Mouse (Mus musculus) hindbrain, embryonic 10.5 days (tissue): ENCODE data around the gene Gemin8. TPM values are rescaled to one million over a fixed set of nuclear protein-coding genes. Genes with fewer than 3 reads are reported as not detected.

Experiments used
- DNase-seq: peaks from one replicate; pipeline ENCODE4 v3.0.0-alpha.2; 2017; ENCODE audit warnings: low spot score
- H3K27ac ChIP-seq: fragments of 300-500 bp; sonication (generic); 2 replicates; pipeline ENCODE4 v1.5.1; 2016; ENCODE audit warnings: mild to moderate bottlenecking, moderate library complexity
- H3K27me3 ChIP-seq: fragments of 300-500 bp; sonication (generic); 2 replicates; pipeline ENCODE4 v1.6.1; 2016; ENCODE audit warnings: mild to moderate bottlenecking; ENCODE audit not compliant: poor library complexity, insufficient read depth, severe bottlenecking
- H3K36me3 ChIP-seq: fragments of 300-500 bp; sonication (generic); 2 replicates; pipeline ENCODE4 v1.6.1; 2016; ENCODE audit warnings: mild to moderate bottlenecking, moderate library complexity
- H3K4me1 ChIP-seq: fragments of 300-500 bp; sonication (generic); replicated peaks from 2 replicates; pipeline ENCODE4 v1.6.1; 2016; ENCODE audit warnings: mild to moderate bottlenecking
- H3K4me3 ChIP-seq: fragments of 300-500 bp; sonication (generic); 2 replicates; pipeline ENCODE4 v1.5.1; 2016; ENCODE audit warnings: mild to moderate bottlenecking, moderate library complexity
- H3K9me3 ChIP-seq: fragments of 300-500 bp; sonication (generic); 2 replicates; pipeline ENCODE4 v1.6.1; 2016; ENCODE audit warnings: mild to moderate bottlenecking, moderate library complexity
- WGBS: fragments of 180-500 bp; shearing (Covaris S2); methylation state at CpG from one replicate; pipeline ENCODE4 v1.1.7; 2016; 5-methylcytosine and 5-hydroxymethylcytosine counted together
- polyA plus RNA-seq: library from polyadenylated mRNA; unstranded; fragments of >200 nt; fragmentation: Nextera tagmentation; extraction: Ambion mirVana; gene quantifications from 2 replicates; pipeline ENCODE4 v1.2.1, GENCODE M21; 2016

Gemin8 gene
- 20.2 and 20.6 TPM in 2 replicates for polyA plus RNA-seq

DNA sequence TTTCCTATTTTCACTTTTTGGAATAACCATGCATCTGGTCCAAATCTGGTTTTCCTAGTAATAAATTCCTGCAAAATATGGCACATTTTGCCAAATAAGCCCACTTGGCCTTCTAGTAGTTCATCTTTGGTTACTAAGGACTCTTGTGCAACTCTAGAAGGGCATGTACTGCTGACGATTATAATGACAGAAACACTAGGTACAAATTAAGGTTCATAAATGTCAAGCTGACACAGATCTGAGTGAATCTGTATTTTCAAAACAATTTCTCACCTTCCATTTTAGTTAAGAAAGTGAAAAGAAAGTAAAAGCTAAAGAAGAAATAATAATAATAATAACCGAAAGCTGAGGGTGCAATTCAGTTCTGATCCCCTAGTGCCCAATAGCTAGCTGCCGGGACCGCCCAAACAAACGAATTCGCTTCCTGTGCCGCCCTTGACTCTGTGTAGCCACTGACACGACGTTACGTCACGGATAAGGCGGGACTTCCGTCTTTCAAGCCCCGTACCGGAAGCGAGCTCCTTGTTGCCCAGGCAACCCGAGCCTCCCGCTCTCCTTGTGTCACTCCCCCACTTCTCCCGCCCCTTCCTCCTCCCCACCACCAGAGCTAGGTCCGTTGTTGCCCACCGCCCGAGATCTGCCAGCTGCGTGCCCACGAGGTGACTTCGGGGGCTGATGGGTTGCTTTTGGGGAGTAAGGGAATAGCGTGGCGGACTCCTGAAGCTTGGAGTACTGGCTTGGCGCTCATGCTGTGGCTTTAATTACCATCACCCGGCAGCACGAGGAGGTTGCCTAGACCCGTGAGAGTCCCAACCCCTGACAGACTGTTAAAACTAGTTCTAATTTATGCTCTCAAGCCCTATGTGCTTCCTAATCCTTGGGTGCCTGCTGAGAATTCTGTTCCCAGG lies at the start of gene Gemin8:
Gene Gemin8, plus strand, starts transcription at position 563 of the 908 bp plus-strand sequence.
- Histone ChIP-seq H3K4me1 (peaks cover 13% of the 10 kb centered on the region; the same call in 1 of the 2 replicates), H3K36me3 (no peaks in the 10 kb centered on the region), H3K27ac (peak within 1 kb of the TSS; percentile 88), H3K4me3 (peak within 1 kb of the TSS; percentile 58), H3K9me3 (no peaks in the 10 kb centered on the region), H3K27me3 (peaks cover 16% of the 10 kb centered on the region; the same call in 1 of the 2 replicates)
- 17% methylated on average over 31 of the region's 31 CpGs for WGBS
- peak; percentile 94 for DNase-seq

DNA sequence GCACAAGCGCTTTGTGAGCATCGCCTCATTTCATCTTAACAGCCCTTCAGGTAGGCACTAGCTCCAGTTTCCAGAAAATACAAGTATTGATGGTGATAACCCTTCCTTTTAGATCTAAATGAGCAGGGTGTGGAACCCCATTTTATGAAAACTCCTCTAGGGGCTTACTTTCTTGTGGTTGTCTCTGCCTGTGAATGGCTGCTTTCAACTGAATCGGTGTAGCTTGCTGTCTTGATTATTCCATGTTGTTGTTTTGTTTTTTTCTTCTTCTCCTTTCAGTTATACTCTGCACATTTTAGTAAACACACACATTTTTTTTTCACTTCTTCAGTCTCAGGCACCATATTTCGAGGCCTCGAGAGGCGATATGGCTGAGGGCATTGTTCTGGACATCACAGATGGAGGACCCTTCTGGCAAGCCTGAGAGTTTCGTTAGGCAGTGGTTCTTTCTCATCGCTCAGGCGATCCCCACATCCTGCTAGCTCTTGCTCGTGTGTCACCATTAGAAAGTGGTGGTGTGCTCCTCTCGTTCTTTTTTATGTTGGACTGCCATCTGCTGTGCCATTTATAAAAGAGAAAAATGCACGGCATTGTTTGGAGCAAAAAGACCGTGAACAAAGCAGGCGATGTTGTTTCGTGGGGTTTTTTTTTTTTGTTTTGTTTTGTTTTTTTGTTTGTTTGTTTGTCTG lies 23.0 kb upstream of the Gemin8 start:
- Histone ChIP-seq H3K27me3 (peaks cover 9% of the 10 kb centered on the region; the same call in 1 of the 2 replicates), H3K4me1 (no peaks in the 10 kb centered on the region), H3K27ac (no peak overlapping the region), H3K36me3 (no peaks in the 10 kb centered on the region), H3K4me3 (no peak overlapping the region), H3K9me3 (no peaks in the 10 kb centered on the region)
- WGBS: 65% methylated on average over 15 of the region's 15 CpGs
- no peak for DNase-seq

DNA sequence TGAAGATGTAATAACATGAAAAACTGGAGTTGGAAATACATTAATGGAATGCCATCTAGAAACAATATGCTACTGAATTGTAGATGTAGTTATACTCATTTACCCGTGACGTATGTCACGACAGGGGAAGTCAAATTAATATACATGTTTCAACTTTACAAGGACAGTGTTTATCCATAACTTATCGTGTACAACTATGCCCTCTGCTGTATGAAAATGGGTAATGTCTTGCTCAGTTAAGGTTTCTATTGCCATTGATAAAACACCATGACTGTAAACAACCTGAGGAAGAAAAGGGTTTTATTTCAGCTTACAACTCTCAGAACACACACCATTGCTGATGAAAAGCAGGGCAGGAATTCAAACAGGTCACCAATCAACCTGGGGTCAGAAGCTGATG lies 7.5 kb upstream of the Gemin8 start:
- Histone ChIP-seq H3K27ac (no peak overlapping the region), H3K27me3 (peaks cover 20% of the 10 kb centered on the region; the same call in 1 of the 2 replicates), H3K9me3 (no peaks in the 10 kb centered on the region), H3K4me3 (no peak overlapping the region), H3K4me1 (no peaks in the 10 kb centered on the region), H3K36me3 (no peaks in the 10 kb centered on the region)
- no peak for DNase-seq
- 79% methylated on average over 4 of the region's 4 CpGs for WGBS

DNA sequence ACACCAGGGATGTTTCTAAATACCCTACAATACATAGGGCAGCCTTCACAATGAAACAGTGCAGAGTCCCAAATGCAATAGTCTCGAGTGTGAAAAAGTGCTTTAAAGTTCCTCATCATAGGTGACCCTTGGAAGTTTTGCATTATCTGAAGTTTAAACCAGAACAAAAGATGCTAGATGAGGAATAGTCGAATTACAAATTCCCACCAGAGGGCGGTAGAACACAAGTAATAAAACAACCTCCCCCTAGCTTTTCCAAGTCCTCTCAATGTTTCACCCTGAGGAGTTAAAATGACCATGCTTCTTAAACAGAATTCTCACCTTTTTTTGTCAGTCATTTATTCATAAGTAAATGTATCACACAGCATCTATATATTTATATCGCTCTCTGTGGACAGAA lies 2.9 kb upstream of the Gemin8 start:
- Histone ChIP-seq H3K9me3 (no peaks in the 10 kb centered on the region), H3K4me1 (peaks cover under 1% of the 10 kb centered on the region; the same call in 1 of the 2 replicates), H3K4me3 (no peak overlapping the region), H3K36me3 (no peaks in the 10 kb centered on the region), H3K27me3 (peaks cover 20% of the 10 kb centered on the region; the same call in 1 of the 2 replicates), H3K27ac (no peak overlapping the region)
- DNase-seq: no peak
- 10% methylated on average over 4 of the region's 4 CpGs for WGBS

DNA sequence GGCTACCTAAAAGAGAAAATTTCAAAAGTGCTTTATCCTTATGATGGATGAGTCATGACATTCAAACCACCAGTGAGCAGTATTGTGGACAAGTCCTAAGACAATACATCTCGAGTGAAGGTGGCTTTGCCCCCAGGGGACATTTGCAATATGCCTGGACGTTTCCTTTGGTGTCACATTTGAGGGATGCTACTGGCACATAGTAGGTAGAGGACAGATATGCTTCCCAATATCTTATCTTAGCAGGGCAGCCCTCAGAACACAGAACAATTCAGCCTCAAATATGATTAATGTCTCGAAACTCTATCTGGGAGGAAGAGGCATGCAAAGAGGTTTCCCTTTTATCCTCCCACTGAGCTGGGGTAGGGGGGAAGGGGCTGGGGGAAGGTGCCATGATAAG lies 2.3 kb upstream of the Gemin8 start:
- WGBS: 44% methylated on average over 3 of the region's 3 CpGs
- Histone ChIP-seq H3K36me3 (no peaks in the 10 kb centered on the region), H3K9me3 (no peaks in the 10 kb centered on the region), H3K27me3 (peaks cover 20% of the 10 kb centered on the region; the same call in 1 of the 2 replicates), H3K4me3 (no peak overlapping the region), H3K27ac (no peak overlapping the region), H3K4me1 (peaks cover 7% of the 10 kb centered on the region; the same call in 1 of the 2 replicates)
- no peak for DNase-seq

DNA sequence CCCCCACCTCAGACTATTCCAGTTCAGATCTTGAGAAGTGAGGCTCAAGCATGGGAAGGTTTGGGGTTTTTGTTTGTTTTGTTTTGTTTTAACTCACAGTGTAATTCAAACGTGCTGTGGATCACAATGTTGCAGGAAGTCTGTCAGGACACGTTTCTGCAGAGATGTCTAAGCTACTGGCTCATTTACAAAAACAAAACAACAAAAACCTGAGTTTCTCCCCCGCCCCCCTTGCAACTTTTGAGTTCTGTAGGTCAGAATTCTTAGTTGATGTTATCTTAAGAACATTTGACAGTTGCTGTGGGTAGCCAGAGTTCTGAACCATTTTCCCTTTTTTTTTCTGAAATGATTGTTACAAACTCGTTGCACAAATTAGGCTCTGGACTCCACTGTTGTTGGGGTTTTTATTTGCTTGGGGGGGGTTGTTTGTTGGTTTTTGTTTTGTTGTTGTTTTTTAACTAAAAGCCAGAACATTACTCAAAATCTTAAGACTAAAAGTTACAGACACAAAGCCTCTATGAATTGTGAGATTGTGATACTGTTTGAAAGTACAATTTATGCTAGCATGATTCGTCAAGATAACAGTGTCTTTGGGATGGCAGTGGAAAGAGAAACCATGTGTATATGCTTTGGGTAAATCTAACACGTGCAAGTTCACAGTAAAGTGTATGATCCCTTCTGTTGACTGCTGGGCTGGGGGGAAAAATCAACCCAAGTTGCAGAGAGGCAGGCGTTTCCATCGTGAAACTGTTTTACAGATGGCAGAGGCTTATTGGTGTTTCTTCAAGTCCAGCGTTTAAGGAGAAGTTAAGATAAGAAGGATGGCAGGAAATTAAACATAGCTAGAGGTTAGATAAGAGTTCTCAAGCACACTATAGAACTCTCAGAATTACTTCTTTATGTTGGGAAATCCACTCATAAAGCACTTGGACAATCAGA lies 815 bp downstream of the Gemin8 start:
- peaks cover 13% of the 10 kb centered on the region; the same call in 1 of the 2 replicates for H3K4me1 ChIP-seq
- peaks cover 10% of the 10 kb centered on the region; the same call in 1 of the 2 replicates for H3K27me3 ChIP-seq
- H3K36me3 ChIP-seq: no peaks in the 10 kb centered on the region
- no peak for DNase-seq
- H3K9me3 ChIP-seq: no peaks in the 10 kb centered on the region
- peak overlapping the region; percentile 88 for H3K27ac ChIP-seq
- peak overlapping the region; percentile 58 for H3K4me3 ChIP-seq
- 40% methylated on average over 9 of the region's 9 CpGs for WGBS

DNA sequence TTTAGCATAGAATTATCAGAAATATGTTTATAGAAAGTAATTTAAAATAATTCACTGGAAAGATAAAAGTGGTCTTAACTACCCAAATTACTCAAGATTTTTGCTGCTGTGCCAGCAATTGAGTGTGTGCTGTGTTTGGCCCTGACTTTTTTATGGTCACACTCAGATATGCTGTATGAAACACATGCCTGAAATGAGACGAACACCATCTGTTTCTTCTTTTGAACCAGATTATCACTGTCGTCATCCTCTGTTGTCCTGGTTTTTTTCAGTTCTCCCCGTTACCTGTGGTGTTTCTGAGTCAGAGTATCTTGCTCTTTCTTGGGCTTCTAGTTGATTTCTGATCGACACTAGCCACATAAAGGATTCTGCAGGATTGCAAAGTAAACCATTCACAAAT lies 1.8 kb downstream of the Gemin8 start:
- no peaks in the 10 kb centered on the region for H3K36me3 ChIP-seq
- H3K27ac ChIP-seq: no peak overlapping the region
- no peak overlapping the region for H3K4me3 ChIP-seq
- H3K27me3 ChIP-seq: peaks cover 4% of the 10 kb centered on the region; the same call in 1 of the 2 replicates
- DNase-seq: no peak
- H3K4me1 ChIP-seq: peaks cover 13% of the 10 kb centered on the region; the same call in 1 of the 2 replicates
- WGBS: 74% methylated on average over 4 of the region's 4 CpGs
- H3K9me3 ChIP-seq: no peaks in the 10 kb centered on the region

DNA sequence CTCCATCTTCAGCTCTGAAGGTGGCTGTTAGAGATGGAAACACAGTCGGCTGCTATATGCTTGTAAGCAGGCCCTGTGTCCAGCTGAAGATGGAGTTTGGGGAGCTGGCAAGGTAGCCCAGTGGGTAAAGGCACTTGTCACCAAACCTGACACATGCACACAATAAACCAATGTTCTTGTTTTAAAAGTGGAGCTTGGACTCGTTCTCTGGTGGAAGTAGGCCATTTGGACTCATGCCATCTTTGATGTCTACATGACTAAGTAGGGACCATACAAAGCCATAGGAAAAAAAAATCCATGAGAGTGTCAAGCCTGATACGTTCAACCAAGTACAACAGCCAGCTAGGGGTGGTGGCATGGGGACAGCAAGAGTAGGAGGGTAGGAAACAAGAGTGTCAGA lies 2.4 kb downstream of the Gemin8 start:
- H3K27ac ChIP-seq: no peak overlapping the region
- H3K4me3 ChIP-seq: no peak overlapping the region
- 84% methylated on average over 3 of the region's 3 CpGs for WGBS
- H3K9me3 ChIP-seq: no peaks in the 10 kb centered on the region
- H3K27me3 ChIP-seq: peaks cover 5% of the 10 kb centered on the region
- no peak for DNase-seq
- H3K36me3 ChIP-seq: peaks cover 5% of the 10 kb centered on the region; the same call in 1 of the 2 replicates
- peaks cover 13% of the 10 kb centered on the region; the same call in 1 of the 2 replicates for H3K4me1 ChIP-seq

DNA sequence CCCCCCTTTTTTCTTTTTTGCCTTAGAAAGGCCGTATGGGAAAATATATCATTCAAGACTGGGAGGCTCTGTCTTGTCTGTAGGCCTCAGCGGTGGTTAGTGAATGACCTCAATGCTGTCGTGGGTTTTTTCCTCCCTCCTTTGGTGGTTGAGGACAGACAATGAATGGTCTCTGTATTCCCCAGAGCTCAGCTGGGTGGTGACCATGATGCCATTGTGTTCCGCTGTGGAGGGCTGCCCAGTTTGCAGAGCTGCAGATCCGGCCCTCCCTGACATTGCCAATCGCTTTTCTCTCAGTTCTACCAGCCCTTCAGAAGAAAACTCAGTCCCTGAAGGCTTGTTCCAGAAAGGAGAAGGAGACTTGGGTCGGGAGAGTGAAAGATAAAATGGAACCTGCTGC lies 3.5 kb downstream of the Gemin8 start:
- peak; percentile 25 for DNase-seq
- Histone ChIP-seq H3K27ac (peak overlapping the region; percentile 75), H3K9me3 (no peaks in the 10 kb centered on the region), H3K4me3 (no peak overlapping the region), H3K27me3 (peaks cover 8% of the 10 kb centered on the region), H3K4me1 (peaks cover 13% of the 10 kb centered on the region; the same call in 1 of the 2 replicates), H3K36me3 (peaks cover 8% of the 10 kb centered on the region; the same call in 1 of the 2 replicates)
- WGBS: 46% methylated on average over 7 of the region's 7 CpGs

DNA sequence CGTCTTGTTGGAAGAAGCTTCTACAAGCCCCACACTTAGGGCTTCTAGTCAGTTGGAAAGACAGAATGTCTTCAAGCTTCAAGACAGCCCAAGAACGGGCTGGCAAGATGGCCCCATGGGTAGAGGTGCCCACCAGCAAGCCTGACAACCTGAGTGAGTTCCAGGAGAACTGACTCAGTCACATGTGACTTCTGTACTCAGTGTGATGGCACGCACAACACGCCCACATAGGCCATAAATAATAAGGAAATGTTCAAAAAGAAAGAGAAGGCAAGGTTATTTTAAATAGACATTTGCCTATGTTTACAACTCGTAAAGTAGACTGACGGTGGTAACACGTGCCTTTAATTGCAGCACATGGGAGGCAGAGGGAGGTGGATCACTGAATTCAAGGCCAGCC lies 7.7 kb downstream of the Gemin8 start:
- H3K4me3 ChIP-seq: no peak overlapping the region
- H3K27me3 ChIP-seq: peaks cover 11% of the 10 kb centered on the region
- peaks cover 6% of the 10 kb centered on the region; the same call in 1 of the 2 replicates for H3K4me1 ChIP-seq
- no peaks in the 10 kb centered on the region for H3K9me3 ChIP-seq
- 92% methylated on average over 7 of the region's 7 CpGs for WGBS
- H3K36me3 ChIP-seq: peaks cover 16% of the 10 kb centered on the region; the same call in 1 of the 2 replicates
- no peak overlapping the region for H3K27ac ChIP-seq
- no peak for DNase-seq

DNA sequence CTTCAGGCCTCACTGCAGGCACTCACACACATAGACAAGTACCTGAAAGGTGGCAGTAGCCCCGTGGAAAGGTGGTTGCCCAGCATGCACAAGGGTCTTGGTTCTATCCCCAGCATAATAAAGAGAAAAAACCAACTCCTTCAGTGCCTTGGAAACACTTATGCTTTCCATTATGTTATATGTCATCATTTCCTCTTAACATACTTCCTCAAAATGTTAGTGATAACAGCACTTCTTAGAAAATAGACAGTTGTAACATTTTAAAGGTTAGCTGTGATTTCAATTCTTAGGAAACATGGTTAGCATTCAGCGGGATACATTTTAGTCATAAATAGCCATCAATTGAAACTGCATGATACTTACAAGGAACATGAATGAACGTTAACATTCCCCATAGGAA lies 12.8 kb downstream of the Gemin8 start:
- H3K27me3 ChIP-seq: peaks cover 21% of the 10 kb centered on the region
- peaks cover 27% of the 10 kb centered on the region for H3K36me3 ChIP-seq
- no peak overlapping the region for H3K27ac ChIP-seq
- no peaks in the 10 kb centered on the region for H3K9me3 ChIP-seq
- H3K4me1 ChIP-seq: no peaks in the 10 kb centered on the region
- no peak overlapping the region for H3K4me3 ChIP-seq
- 81% methylated on average over 3 of the region's 3 CpGs for WGBS
- no peak for DNase-seq
